Mouse (Mus musculus) spleen, embryonic (tissue): ENCODE measurements around the gene Tmem179.

Experiments
- CTCF ChIA-PET: fragments of 350-600 bp; sonication (Branson Sonifier 250); formaldehyde crosslinking; loops from one replicate; lab custom pipeline; 2022; lab: Charles Lee

Gene Tmem179

DNA sequence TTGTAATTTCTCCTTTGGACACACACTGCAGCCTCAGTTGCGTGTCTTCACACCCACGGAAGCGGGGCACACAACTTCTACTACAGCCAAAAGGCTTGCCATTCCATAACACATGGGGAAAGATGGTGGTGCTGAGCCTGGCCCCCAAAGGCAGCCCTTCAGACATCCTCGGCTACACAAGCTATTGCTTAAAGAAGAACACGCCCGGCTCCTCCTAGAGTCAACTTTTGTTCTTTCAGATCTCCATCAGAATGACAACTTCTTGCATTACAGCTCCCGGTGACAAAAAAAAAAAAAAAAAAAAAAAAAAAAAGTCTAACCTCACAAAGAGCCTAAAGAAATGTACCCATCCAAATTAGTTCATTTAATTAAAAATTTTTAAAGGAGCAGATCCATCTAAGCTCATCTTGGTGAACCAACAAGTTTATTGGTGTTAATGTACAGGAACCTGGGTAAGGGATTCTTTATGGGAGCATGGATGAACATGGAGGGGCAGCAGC, 23.0 kb upstream of the Tmem179 start:
- CTCF ChIA-PET, result interaction anchor here (0.6 to 1.1 kb wide), 2 partner anchors 72 to 1139 kb away, joined by 3 to 19 read pairs; no protein-coding TSS in a partner anchor

DNA sequence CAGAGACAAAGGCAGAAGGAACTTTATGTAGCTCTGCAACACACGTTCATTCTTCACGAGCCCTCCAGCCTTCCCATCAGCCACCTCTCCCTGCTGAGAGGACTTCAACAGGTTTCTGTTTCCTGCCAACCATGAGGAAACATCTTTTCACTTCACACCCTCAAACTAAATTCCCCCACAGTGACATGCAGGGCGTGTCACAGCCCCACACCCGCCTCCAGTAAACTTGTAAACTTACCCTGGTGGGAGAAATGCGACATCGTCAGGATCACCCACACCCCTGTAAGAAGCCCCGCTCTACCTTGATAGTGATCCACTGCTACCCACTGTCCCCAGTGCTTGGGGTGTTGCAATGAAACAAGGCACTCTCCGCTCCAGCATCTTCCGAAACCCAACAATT, 21.8 kb upstream of the Tmem179 start:
- CTCF ChIA-PET, result no interaction called here

DNA sequence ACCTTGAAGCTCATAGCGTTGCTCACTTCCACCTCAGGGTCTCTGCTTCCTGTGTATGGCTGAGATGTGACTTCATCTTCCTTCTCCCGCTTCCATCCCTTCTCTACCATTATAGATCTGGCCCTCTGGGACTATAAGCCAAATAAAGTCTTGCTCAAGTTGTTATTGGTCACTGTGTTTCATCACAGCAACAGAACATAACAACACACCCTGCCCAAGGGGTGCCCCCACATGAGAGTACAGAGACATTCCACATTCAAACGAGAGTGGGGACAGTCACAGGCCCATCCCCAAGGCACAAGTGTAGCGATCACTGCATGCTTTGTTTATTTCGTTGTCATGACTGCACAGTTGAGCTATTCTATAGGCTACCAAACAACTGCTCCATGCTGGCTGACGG, 20.7 kb upstream of the Tmem179 start:
- CTCF ChIA-PET, result no interaction called here

- CTCF ChIA-PET, result interaction anchor here (0.9 kb wide), 1 partner anchor 9 kb away, joined by 3 read pairs; no protein-coding TSS in a partner anchor
Measured at GRCm38 (mm10) chr12:112533758-112534157, 17.2 kb upstream of the Tmem179 start.

GRCm38 (mm10) chr12:112518105-112518504, 1.6 kb upstream of the Tmem179 start:
- CTCF ChIA-PET, result no interaction called here

DNA sequence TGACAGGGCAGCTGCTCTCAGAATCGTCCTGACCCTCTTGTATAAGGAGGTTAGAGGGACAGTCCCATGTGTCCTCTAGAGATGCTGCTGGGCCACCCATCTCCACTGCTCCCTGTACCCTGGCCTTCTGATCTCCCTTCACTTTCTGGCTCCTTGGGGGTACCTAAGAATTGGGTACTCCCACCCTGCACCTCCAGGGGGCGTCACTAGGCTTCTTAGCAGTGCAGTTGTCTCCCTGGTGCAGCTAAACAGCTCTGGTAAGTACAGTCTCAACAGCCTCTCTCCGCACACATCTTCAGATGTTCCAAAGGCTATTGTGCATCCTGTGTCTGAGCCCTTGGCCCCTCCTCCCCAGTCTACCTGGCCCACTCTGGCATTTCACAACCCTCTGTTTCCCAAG, 1.6 kb downstream of the Tmem179 start:
- CTCF ChIA-PET, result no interaction called here

DNA sequence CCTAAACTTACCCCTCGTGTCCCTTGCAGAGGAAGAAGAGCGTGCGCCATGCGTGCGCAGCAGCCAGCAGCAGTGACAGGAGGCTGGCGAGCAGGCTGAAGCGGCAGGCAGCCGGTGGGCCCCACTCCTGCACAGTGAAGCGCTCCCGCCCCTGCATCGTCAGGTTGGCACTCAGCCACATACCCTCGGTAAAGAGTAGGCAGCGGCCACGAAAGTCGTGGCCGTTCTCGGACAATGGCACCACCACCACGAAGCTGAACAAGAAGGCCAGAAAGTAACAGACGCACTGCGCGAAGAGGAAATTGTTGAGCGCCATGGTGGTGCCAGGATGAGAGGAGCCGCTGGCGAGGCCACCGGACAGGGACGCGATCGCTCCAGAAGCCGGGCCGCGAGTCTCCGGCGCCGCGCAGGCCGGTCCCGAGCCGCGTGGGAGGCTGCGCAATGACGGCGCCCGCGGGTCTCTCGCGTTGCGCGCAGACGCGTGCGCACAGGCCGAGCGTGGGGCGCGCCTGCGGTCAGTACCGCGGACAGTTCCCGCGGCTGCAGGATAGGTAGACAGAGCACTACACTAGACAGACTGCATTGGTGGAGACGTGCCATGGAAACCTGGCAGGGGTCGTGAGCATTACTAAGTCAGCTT, 5.7 kb downstream of the Tmem179 start:
- CTCF ChIA-PET, result no interaction called here

DNA sequence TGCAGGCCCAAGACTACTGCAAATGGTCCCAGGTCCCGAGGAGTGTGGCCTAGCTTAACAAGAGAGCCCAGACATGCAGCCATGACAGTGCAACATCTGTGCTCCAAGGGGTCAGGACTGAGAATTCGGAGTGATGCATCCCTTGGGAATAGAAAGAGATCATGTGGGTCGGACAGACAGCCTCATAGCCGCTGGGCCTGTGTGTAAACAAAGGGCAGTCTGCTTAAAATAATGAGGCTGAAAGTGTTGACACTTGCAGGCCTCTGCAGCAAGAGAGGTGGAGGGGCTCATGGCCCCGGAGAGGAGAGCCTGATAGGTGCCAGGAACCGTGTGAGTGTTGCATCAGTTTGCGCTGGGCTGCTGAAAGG, 6.2 kb downstream of the Tmem179 start:
- CTCF ChIA-PET, result no interaction called here

GRCm38 (mm10) chr12:112507984-112508383, 8.6 kb downstream of the Tmem179 start:
- CTCF ChIA-PET, result no interaction called here

DNA sequence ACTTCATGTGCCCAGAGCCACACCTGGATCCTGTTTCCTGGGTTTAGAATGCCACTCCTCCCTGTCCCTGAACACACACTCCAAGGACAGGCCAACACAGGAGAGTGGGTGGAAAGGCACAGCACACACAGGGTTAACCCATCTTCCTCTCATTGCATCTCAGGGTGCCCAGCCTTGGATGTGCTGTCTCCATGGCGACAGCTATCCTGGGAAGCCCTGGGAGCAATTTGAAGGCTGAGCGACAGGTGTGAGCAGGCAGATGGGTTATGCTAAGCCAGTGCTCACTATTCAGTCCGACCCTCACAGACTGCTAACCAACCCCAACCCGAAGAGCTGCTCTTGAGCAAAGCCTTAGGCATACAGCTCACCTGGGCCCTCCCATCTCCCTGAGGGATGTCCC, 9.3 kb downstream of the Tmem179 start:
- CTCF ChIA-PET, result no interaction called here

- CTCF ChIA-PET, result no interaction called here
Measured at GRCm38 (mm10) chr12:112506267-112506666, 10.3 kb downstream of the Tmem179 start.

DNA sequence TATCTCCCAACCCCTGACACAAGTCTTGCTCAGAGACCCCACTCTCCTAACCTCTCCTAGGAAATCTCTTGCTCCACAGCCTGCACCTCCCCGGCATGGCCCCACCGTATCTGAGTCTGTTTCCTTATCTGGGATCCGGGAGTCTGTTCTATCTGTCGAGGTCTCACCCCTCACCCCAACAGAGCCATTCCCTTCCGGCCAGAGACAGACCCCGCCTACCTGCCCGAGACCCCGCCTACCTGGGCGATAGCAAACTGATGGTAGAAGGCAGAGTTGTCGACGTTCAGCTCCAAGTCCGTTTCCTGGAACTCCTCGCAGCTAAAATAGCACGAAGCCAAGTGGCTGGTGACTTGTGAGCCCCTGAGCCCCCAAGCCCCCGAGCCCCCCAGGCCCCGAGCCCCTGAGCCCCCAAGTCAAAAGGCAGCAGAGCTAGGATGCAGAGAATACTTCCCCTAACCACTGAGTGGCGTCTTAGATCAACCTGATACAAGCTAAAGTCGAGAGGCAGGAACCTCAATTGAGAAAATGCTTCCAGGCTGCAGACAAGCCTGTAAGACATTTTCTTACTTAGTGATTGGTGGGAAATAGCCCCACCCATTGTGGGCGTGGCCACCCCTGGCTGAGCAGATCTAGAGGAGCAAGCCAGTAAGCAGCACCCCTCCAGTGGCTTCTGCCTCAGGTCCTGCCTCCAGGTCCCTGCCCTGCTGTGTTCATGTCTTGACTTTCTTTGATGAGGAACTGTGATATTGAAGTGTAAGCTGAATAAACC, 13.4 kb downstream of the Tmem179 start:
- CTCF ChIA-PET, result no interaction called here

- CTCF ChIA-PET, result no interaction called here
Measured at GRCm38 (mm10) chr12:112498683-112499082, 17.9 kb downstream of the Tmem179 start.

GRCm38 (mm10) chr12:112497731-112498130, 18.8 kb downstream of the Tmem179 start:
- CTCF ChIA-PET, result no interaction called here

GRCm38 (mm10) chr12:112496136-112496535, 20.4 kb downstream of the Tmem179 start:
- CTCF ChIA-PET, result no interaction called here

- CTCF ChIA-PET, result no interaction called here
Measured at GRCm38 (mm10) chr12:112490444-112490939, 26.1 kb downstream of the Tmem179 start.

DNA sequence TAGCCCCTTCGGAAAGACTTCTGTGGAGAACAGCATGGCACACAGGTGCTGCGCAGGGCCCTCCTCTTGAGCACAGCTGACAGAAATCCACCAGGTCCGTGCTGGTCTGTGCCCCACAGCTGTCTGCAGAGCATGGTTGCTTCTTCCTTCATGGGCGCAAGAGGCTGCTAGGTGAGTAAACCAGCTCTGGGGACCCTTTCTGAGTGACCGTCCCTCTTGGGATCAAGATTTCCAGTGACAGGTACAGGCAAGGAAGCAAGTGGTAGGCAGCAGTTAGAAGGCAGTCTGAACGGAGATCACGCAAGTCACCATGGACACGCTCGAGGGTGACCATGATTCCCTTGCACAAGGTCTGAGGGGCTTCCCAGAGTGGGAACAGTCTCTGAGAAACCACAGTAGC, 27.0 kb downstream of the Tmem179 start:
- CTCF ChIA-PET, result no interaction called here

DNA sequence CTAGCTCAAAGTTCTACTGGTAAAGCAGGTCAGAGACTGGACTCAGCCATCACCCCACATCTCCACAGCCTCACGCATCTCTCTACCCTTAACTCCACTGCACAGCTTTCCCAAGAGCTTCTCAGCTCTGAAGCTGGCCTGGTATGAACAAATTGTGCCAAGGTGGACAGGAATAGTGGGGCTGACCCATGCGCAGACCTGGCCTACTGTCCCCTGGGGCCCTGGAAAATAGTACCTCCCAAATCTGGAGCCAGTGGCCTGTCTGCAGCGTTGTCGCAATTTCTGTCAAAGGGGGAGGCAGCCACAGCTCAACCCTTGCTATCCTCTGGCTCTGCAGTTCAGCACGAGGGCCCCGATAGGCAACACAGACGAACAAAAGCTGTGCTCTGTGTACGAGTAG, 27.4 kb downstream of the Tmem179 start, which contains the start of gene A530016L24Rik:
Gene A530016L24Rik (plus strand): TSS at position 315 of the 400 bp plus-strand sequence.
- CTCF ChIA-PET, result no interaction called here

- CTCF ChIA-PET, result interaction anchor here (0.9 kb wide), 1 partner anchor 18 kb away, joined by 3 read pairs; no protein-coding TSS in a partner anchor
Measured at GRCm38 (mm10) chr12:112473777-112474176, 42.8 kb downstream of the Tmem179 start.

DNA sequence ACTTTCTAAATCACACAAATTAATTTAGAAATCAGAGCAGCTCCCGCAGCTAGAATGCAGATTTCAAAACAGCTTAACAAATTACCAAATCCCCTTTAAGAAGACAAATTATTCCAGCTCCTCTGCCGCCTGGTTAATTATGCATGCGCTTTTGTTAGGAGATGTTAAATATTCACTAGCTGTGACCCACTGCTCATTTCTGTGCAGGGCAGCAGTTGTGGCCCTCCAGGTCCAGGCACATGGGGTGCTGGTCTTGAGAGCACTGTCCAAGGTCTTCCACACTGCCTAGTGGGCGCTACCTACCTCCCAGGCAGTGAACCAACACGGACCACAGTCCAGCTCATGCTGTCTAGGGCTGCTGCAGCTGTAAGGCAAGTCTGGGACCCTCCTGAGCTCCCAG, 46.3 kb downstream of the Tmem179 start:
- CTCF ChIA-PET, result no interaction called here

DNA sequence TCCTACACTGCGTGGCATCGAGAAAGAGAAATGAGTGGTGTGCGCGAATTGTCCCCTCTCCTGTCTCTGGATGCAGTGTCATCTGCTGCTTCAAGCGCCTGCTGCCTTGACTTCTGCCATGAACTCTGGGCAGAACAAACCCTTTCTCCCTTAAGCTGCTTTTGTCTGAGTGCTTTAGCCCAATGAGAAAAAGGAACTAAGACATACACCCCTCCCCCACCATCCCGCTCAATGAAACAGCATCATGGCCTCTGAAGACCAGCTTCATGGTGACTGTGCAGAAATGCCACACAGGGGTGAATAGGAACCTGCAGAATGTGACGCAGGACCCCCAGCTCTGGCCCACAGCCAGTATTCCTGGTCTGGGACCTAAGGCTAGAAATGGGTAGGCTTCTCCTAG, 47.2 kb downstream of the Tmem179 start:
- CTCF ChIA-PET, result no interaction called here

GRCm38 (mm10) chr12:112467387-112467786, 49.2 kb downstream of the Tmem179 start:
- CTCF ChIA-PET, result interaction anchor here (0.6 kb wide), 1 partner anchor 167 kb away, joined by 3 read pairs; no protein-coding TSS in a partner anchor

GRCm38 (mm10) chr12:112465928-112466327, 50.6 kb downstream of the Tmem179 start:
- CTCF ChIA-PET, result no interaction called here
